Mouse (Mus musculus) T-helper 1 cell (primary cell): ENCODE data around the gene Foxa3.

Experiments
- in situ Hi-C: fragments of 300-600 bp; cut with MboI, MseI; formaldehyde crosslinking; loops from one replicate; pipeline ENCODE4 v1.15.1; 2025; ENCODE audit warnings: high pct_unique_total_duplicates

Gene Foxa3

DNA sequence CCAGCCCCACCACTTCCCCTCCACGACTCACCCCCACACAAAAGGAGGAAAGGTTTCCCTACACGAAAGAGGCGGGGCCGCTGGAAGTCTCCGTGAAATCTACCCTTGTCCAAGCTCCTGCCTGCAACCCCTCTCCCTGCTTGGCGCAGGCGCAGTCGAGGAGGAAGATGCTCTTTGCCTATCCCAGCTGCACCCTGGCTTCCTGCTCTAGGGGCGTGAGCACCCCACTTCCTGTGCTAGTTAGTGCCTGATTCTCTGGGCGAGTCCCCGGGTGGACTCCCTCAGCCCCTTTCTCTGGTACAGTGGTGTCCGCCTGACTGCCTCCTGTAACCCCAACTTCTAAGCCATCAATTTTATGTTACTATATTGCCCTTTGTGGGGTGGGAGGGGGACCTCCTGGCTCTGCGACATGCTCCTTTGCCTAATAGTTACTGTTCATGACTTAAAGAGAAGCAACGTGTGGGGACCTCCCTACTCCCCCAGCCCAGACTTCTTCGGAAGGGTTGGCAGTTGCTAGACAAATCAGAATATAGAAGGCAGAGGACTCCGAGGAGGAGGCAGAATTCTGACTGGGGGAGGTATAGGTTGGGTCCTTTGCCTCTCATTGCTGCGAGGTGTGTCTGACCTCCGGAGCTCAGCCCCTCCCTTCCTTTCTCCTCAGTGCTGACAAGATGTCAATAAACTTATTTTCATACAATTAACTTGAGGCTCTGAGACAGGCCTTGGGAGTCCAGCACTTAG, 22.1 kb downstream of the Foxa3 start:
- in situ Hi-C loops, result loop anchor here (25.0 kb wide), 1 partner anchor 936 kb away; no protein-coding TSS in a partner anchor

DNA sequence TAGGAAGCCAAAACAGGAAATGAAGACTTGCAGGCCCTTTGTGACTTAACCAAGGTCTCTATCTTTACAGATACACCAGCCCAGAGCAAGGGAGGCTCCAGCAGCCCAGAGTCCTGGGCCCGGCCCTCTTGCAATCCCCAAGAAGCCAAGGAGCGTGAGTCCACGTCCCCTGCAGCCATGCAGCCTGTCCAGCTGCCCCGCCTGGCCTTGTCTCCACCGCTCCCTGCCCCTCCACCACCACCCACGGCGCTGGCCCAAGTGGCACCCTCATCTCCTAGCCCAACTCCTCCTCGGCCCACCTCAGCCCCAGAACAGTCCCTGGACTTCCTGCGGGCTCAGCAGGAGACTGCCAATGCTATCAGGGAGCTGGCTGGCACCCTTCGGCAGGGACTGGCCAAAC, 22.9 kb downstream of the Foxa3 start:
- in situ Hi-C loops, result loop anchor here (25.0 kb wide), 1 partner anchor 937 kb away; no protein-coding TSS in a partner anchor

DNA sequence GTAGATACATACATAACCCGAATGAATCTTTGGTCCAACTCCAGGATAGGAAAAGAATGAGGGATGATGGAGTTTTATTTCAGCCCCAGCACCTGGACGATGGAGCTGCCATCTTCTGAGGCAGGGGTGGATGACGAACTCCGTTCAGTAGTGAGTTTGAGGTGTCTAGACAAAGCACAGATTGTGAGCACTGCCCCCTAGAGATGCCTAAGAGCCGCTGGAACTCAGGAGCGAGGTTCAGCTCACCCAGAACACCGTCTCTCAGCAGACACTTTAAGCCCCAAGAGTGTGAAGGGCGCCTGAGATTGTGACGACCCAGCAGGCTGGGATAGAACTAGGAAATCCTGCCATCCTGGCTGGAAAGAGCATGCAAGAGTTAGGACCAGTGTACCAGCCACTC, 24.5 kb downstream of the Foxa3 start:
- in situ Hi-C loops, result loop anchor here (5.0 kb wide), 1 partner anchor 87 kb away; the partner anchor contains the start of gene Ccdc61

DNA sequence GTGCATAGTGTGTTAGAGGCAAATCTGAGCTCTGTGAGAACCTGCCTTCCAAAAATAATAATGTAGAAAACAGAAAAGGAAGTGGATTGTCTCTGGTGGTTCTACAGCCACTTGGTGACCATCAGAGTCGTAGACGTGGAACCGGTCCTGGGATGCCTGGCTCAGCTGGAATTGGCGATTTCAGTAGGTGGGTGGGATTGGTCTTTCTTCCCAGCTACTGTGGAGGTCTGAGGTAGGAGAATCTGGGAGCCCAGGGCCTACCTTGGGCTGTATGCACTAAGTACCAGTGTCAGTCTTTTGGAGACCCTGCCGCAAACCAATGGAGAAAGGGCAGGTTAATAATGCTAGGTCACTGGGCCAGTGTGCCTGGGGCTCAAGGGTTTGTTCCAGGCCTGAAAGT, 30.3 kb downstream of the Foxa3 start:
- in situ Hi-C loops, result no loop called here

DNA sequence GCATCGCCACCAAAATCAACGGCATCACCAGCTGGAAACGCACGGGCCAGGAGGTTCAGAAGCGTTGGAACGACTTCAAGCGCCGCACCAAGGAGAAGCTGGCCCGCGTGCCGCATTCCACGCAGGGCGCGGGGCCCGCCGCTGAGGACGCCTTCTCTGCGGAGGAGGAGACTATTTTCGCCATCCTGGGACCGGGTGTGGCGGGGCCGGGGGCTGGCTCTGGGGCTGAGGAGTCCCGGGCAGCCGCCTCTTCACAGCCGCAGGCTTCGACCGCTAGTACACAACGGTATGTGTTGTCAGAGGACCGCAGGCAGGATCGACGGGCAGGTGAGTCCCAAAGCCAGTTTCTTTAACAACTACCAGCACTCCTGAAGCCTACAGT, 31.1 kb downstream of the Foxa3 start:
- in situ Hi-C loops, result no loop called here

DNA sequence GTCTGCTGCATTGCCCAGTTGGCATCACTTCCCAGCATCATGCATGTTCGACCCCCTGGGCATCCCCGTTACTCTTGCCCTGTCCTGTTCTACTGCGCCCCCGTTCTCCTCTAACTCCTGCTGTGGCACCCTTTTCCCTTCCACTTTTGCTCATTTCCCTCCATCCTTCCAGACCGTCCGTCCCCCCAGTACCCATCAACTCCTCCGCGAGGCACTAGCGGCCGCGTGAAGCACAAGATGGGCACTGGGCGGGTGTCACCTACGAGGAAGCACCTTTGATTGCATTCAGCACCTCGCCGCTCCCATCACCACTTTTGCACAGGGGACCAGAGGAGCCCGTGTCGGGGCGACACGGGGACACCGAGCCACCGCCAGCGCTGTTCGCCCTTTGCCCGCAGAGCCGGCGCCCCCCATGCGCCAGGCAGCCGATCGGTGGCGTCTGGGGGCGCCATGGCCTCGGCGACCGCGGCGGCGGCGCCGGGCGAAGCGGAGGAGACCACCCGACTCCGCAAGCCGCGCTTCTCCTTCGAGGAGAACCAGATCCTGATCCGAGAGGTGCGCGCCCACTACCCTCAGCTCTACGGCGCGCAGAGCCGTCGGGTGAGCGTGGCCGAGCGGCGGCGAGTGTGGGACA, 31.6 kb downstream of the Foxa3 start:
- in situ Hi-C loops, result no loop called here

DNA sequence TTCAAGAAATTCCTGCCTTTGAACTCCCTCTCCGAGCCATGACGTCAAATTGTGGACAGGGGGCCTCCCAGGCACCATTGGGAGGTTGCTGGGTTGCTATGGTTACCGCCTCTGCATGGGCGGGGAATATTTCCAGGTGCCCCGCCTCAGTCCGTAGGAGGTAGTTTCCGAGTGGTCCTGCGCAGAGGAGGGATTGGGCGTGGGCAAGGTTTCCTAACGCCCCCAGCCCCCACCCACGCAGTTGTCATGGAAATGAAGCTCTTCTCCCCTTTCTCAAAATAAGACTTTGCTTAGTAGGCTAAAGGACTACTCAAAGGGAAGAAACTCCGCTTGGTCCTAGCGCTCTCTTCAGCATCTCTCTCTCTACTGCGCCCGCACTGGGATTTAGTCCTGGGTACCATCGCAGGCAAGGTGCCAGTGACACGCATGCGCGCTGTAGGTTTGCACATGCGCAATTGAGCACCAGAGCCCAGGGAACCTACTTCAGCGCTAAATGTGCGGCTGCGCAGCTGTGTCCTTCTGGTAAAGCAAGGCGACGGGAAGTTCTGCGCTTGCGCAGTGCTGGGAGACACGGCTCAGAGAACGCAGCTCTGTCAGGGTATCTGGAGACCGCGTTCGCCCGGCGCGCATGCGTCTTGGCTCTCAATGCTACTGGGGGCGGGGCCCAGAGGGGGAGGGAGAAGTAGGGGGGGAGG, 32.6 kb downstream of the Foxa3 start, which contains the start of gene Mypop:
Gene Mypop (plus strand): TSS at position 645 of the 695 bp plus-strand sequence.
- in situ Hi-C loops, result no loop called here

DNA sequence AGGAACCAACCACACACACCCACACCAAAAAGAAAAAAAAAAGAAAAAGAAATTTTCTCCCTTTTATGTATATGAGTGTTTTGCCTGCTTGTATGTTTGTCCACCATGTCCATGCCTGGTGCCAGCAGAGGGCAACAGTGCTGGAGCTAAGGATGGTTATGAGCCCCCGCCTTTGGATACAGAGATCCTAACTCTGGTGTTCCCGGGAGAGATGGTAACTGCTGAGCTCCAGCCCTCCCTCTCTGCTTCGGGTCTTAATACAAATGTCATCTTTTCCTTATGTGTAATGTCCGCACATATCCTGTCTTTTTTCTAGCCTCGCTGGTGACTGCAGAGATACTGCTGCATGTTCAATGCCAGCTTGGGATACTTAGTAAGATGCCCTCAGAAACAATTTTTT, 33.3 kb downstream of the Foxa3 start:
- in situ Hi-C loops, result no loop called here

DNA sequence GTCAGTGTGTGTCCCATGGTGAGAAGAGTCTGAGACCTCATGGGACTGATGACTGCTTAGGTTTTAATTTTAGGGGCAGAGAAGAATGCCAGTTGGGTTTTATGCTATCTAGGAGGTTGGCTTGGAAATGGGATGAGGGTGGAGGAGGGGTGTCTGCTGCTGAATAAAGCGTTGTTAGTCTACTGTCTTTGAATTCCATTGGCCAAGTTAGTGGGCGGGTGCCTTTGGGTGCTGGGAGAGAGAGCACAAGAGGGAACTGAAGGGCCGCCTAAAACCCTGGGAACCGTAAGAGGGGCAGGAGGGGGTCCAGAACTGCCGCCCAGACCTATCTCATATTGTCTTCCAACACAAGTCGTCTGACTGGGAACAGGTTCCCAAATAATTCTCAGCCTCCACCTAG, 34.6 kb downstream of the Foxa3 start:
- in situ Hi-C loops, result no loop called here

DNA sequence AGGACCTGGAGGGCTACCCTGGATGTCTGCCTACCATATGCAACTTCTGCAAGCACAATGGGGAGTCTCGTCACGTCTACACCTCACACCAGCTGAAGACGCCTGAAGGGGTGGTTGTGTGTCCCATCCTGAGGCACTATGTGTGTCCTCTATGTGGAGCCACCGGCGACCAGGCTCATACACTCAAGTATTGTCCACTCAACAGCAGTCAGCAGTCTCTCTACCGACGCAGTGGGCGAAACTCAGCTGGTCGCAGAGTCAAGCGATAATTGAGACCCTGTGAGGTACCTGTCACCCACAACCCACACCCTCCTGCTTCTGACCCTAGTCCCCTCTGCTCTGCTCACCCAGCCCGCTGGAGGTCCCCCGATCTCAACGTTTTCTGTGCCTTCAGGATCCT, 35.6 kb downstream of the Foxa3 start:
- in situ Hi-C loops, result no loop called here

DNA sequence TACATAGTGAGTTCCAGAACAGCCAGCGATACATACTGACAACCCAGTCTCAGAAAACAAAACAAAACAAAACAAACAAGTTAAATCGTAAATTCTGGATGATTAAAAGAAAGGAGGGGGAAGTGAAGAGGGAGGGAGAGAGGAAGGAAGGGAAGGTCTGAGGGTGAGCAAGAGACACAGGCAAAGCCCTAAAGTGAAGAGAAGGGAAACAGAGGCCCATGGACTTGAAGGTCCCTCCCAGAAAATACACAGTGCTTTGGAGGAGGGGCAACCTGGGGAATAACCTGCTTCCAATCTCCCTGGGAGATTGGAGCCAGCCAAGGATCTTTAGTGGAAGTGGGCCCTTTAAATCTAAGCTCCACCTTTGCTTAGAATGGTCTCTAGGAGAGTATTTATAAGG, 36.2 kb downstream of the Foxa3 start, which contains the start of gene Nanos2:
Gene Nanos2 (plus strand): TSS at position 301 of the 400 bp plus-strand sequence.
- in situ Hi-C loops, result no loop called here

DNA sequence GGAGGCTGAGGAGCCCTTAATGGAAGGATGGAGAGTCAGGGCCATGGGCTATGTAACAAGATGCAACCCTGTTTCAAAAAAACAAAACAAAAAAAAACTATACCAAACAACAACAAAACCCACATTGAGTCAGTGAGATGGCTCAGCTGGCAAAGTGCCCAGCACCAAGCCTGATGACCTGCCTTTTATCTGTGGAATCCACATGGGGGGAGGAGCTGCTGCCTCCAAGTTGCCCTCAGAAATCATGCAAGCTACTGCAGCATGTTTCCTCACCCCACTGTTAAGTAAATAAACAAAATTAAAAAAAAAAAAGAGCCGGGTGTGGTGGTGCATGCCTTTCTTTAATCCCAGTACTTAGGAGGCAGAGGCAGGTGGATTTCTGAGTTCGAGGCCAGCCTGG, 36.8 kb downstream of the Foxa3 start:
- in situ Hi-C loops, result no loop called here

DNA sequence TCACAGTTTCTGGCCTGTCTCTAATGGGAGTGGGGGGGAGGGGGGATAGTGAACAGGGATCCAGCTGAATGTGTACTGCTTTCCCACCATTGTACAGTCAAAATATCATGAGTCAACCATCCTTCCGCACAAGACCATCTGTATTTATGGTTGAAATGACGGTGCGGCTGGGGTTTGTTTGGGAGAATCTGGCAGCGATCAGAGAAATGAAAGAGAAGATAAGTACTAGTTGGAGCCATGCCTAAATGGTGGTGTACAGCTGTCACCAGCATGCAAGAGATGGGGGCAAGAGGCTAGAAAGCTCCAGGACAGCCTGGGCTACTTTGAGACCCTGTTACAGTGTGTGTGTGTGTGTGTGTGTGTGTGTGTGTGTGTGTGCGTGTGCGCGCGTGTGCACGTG, 45.0 kb downstream of the Foxa3 start:
- in situ Hi-C loops, result no loop called here

DNA sequence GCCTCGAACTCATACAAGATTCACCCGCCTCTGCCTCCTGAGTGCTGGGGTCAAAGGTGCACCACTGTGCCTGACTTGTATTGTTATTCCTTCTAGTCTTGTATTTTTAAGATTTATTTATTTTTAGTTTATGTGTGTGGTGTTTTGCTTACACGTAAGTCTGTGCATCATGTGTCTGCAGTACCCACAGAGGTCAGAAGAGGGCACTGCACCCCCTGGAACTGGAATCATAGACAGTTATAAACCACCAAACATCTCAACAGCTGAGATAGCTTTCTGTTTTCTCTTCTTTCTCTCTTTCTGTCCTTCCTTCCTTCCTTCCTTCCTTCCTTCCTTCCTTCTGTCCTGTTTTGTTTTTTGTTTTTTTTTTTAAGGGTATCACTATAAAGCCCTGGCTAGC, 52.4 kb downstream of the Foxa3 start:
- in situ Hi-C loops, result no loop called here

DNA sequence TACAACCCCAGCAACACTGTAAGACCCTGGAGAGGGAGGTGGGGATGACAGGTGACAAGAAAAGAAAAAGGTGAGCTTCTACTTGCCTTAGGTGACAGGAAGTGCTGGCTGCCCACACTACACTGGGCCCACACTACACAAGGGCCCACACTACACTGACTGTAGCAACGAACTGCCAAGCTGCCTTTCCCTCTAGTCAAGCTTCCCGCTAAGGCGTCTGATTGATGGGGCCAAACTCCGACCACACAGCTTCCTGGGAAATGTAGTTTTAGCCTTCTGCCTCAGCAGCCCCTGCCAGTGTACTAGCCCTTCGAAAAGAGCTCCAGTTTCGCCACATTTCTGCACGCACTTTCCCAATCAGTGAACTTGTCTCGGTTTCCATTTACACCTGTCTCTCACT, 55.7 kb downstream of the Foxa3 start:
- in situ Hi-C loops, result no loop called here

DNA sequence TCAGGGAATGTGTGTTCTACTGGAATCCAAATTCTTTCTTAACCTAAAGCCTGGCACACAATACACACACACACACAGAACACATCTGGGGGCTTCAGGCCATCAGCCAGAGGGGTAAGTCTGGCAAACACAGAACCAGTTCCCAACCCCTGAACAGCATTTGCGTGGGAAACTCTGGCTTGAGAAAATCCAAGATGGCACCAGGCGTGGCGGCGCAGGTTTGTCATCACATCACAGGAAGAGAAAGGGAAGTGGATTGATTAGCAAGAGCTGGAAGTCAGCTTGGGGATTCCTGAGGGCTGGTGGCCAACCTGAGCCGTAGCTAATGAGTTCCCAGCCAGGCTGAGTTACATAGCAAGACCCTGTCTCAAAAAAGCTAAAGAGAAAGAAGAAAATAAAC, 58.0 kb downstream of the Foxa3 start:
- in situ Hi-C loops, result no loop called here

DNA sequence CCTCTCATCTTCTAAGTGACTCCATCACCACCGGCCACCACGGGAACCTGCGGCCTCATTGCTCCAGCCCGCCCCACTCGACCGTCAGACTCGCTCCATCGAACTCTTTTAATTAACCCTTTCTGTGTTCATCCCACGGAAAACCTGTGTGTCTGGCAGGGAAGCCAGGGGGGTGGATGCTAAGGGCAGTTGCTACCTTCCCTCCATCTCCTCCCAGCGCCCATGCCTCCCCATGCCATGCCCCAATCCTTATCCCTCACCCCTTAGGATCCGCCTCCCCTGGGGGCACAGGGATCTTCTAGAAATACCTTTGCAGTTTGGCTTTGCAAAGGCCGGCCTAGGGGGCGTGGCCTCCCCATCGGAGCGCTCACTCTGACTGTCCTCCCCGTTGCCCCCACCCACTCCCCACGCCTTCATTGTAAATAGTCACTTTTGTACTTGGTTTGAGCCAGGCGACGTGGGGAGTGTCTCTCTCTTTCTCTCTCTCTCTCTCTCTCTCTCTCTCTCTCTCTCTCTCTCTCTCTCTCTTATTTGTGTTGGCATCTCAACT, 60.0 kb downstream of the Foxa3 start:
- in situ Hi-C loops, result no loop called here
